Mouse (Mus musculus) midbrain, embryonic 13.5 days (tissue): Measurements from ENCODE around the gene Kat5. TPM values are rescaled to one million over a fixed set of nuclear protein-coding genes. Genes with fewer than 3 reads are reported as not detected.

Experiments used
- ATAC-seq: fragments of 200-750 bp; cut with Nextera tagmentation; 2 replicates; pipeline ENCODE4 v1.8.0; 2017; ENCODE audit warnings: mild to moderate bottlenecking, moderate TSS enrichment, moderate library complexity
- H3K27ac ChIP-seq: fragments of 300-500 bp; sonication (generic); 2 replicates; pipeline ENCODE4 v1.5.1; 2015; ENCODE audit warnings: inconsistent platforms, mild to moderate bottlenecking, moderate library complexity
- H3K27me3 ChIP-seq: fragments of 300-500 bp; sonication (generic); 2 replicates; pipeline ENCODE4 v1.6.1; 2015; ENCODE audit warnings: mild to moderate bottlenecking, inconsistent platforms
- H3K36me3 ChIP-seq: fragments of 300-500 bp; sonication (generic); 2 replicates; pipeline ENCODE4 v1.6.1; 2015; ENCODE audit warnings: mild to moderate bottlenecking, inconsistent platforms
- H3K4me1 ChIP-seq: fragments of 300-500 bp; sonication (generic); replicated peaks from 2 replicates; pipeline ENCODE4 v1.6.1; 2015; ENCODE audit warnings: inconsistent platforms
- H3K4me2 ChIP-seq: fragments of 300-500 bp; sonication (generic); replicated peaks from 2 replicates; pipeline ENCODE4 v1.6.1; 2015; ENCODE audit warnings: moderate library complexity, mild to moderate bottlenecking, inconsistent platforms
- H3K4me3 ChIP-seq: fragments of 300-500 bp; sonication (generic); replicated peaks from 2 replicates; pipeline ENCODE4 v1.5.1; 2015; ENCODE audit warnings: mild to moderate bottlenecking, inconsistent platforms
- H3K9ac ChIP-seq: fragments of 300-500 bp; sonication (generic); replicated peaks from 2 replicates; pipeline ENCODE4 v1.6.1; 2015; ENCODE audit warnings: mild to moderate bottlenecking, inconsistent platforms
- H3K9me3 ChIP-seq: fragments of 300-500 bp; sonication (generic); 2 replicates; pipeline ENCODE4 v1.6.1; 2016; ENCODE audit warnings: mild to moderate bottlenecking, inconsistent platforms
- WGBS: fragments of 180-500 bp; shearing (Covaris S2); methylation state at CpG from one replicate; pipeline ENCODE4 v1.1.7; 2015; 5-methylcytosine and 5-hydroxymethylcytosine counted together
- polyA plus RNA-seq: library from polyadenylated mRNA; unstranded; fragments of >200 nt; fragmentation: Nextera tagmentation; extraction: Ambion mirVana; gene quantifications from 2 replicates; pipeline ENCODE4 v1.2.1, GENCODE M21; 2015

Gene Kat5
- polyA plus RNA-seq, 1 experiment from 2014 or later = 89.3 TPM

GRCm38 (mm10) chr19:5641641-5642040, 31.6 kb upstream of the Kat5 start:
- Histone ChIP-seq H3K9me3 (no peaks in the 10 kb centered on the region), H3K27me3 (no peaks in the 10 kb centered on the region), H3K36me3 (peaks cover 78% of the 10 kb centered on the region), H3K4me3 (no peak overlapping the region), H3K4me1 (peaks cover 17% of the 10 kb centered on the region), H3K4me2 (no peak overlapping the region), H3K27ac (no peak overlapping the region), H3K9ac (no peak overlapping the region)
- 95% methylated on average over 8 of the region's 8 CpGs for WGBS
- ATAC-seq = no peak

- H3K4me2 ChIP-seq = no peak overlapping the region
- H3K4me3 ChIP-seq = no peak overlapping the region
- 95% methylated on average over 17 of the region's 17 CpGs for WGBS
- peaks cover 72% of the 10 kb centered on the region for H3K36me3 ChIP-seq
- H3K27me3 ChIP-seq = no peaks in the 10 kb centered on the region
- no peak overlapping the region for H3K27ac ChIP-seq
- no peak for ATAC-seq
- no peaks in the 10 kb centered on the region for H3K9me3 ChIP-seq
- no peak overlapping the region for H3K9ac ChIP-seq
- peaks cover 21% of the 10 kb centered on the region for H3K4me1 ChIP-seq
Observed at GRCm38 (mm10) chr19:5641021-5641420, 31.0 kb upstream of the Kat5 start.

GRCm38 (mm10) chr19:5640339-5640738, 30.3 kb upstream of the Kat5 start:
- peaks cover 21% of the 10 kb centered on the region for H3K4me1 ChIP-seq
- H3K9me3 ChIP-seq = no peaks in the 10 kb centered on the region
- no peak overlapping the region for H3K4me2 ChIP-seq
- 77% methylated on average over 9 of the region's 9 CpGs for WGBS
- H3K4me3 ChIP-seq = no peak overlapping the region
- no peak for ATAC-seq
- H3K9ac ChIP-seq = no peak overlapping the region
- no peak overlapping the region for H3K27ac ChIP-seq
- peaks cover 66% of the 10 kb centered on the region for H3K36me3 ChIP-seq
- H3K27me3 ChIP-seq = no peaks in the 10 kb centered on the region

- H3K9me3 ChIP-seq = no peaks in the 10 kb centered on the region
- peak overlapping the region; percentile 90; the same call in 1 of the 2 replicates for H3K27ac ChIP-seq
- peak overlapping the region; percentile 90 for H3K9ac ChIP-seq
- peaks cover 48% of the 10 kb centered on the region for H3K36me3 ChIP-seq
- no peak for ATAC-seq
- H3K4me3 ChIP-seq = peak overlapping the region; percentile 78
- H3K4me1 ChIP-seq = peaks cover 21% of the 10 kb centered on the region
- no peaks in the 10 kb centered on the region for H3K27me3 ChIP-seq
- peak overlapping the region; percentile 97 for H3K4me2 ChIP-seq
- WGBS = 93% methylated on average over 18 of the region's 18 CpGs
Observed at GRCm38 (mm10) chr19:5638416-5639005, 28.5 kb upstream of the Kat5 start.

- Histone ChIP-seq H3K9me3 (no peaks in the 10 kb centered on the region), H3K4me1 (peaks cover 21% of the 10 kb centered on the region)
- under 1% methylated on average over 66 of the region's 109 CpGs for WGBS
Observed at GRCm38 (mm10) chr19:5637069-5638047, 27.3 kb upstream of the Kat5 start, which contains the start of gene Rela. Rela (plus strand) TSS chr19:5637483.

GRCm38 (mm10) chr19:5636571-5637041, 26.6 kb upstream of the Kat5 start:
- peak; percentile 14; the same call in 1 of the 2 replicates for ATAC-seq
- Histone ChIP-seq H3K4me1 (peaks cover 21% of the 10 kb centered on the region), H3K36me3 (peaks cover 29% of the 10 kb centered on the region), H3K27me3 (no peaks in the 10 kb centered on the region), H3K9ac (peak overlapping the region; percentile 90), H3K4me2 (peak overlapping the region; percentile 97), H3K27ac (peak overlapping the region; percentile 90), H3K9me3 (no peaks in the 10 kb centered on the region), H3K4me3 (peak overlapping the region; percentile 78)
- 39% methylated on average over 12 of the region's 12 CpGs for WGBS

More at GRCm38 (mm10) chr19:5637069-5638047, 27.3 kb upstream of the Kat5 start, which contains the start of gene Rela:
- H3K4me3 ChIP-seq = peak within 1 kb of the TSS; percentile 78
- H3K36me3 ChIP-seq = peaks cover 37% of the 10 kb centered on the region
- peak within 1 kb of the TSS; percentile 97 for H3K4me2 ChIP-seq
- peak within 1 kb of the TSS; percentile 90 for H3K27ac ChIP-seq
- no peaks in the 10 kb centered on the region for H3K27me3 ChIP-seq
- peak; percentile 86 for ATAC-seq
- H3K9ac ChIP-seq = peak within 1 kb of the TSS; percentile 90

- H3K27me3 ChIP-seq = no peaks in the 10 kb centered on the region
- no peak for ATAC-seq
- no peak overlapping the region; the same call in 1 of the 2 replicates for H3K4me2 ChIP-seq
- WGBS = 81% methylated on average over 7 of the region's 7 CpGs
- H3K9ac ChIP-seq = no peak overlapping the region
- no peaks in the 10 kb centered on the region for H3K9me3 ChIP-seq
- H3K36me3 ChIP-seq = peaks cover 24% of the 10 kb centered on the region
- H3K4me1 ChIP-seq = peaks cover 21% of the 10 kb centered on the region
- H3K27ac ChIP-seq = no peak overlapping the region
- H3K4me3 ChIP-seq = no peak overlapping the region
Observed at GRCm38 (mm10) chr19:5636036-5636570, 26.1 kb upstream of the Kat5 start.

- Histone ChIP-seq H3K27ac (no peak overlapping the region), H3K9me3 (no peaks in the 10 kb centered on the region), H3K9ac (no peak overlapping the region), H3K4me1 (peaks cover 9% of the 10 kb centered on the region), H3K27me3 (no peaks in the 10 kb centered on the region), H3K4me3 (no peak overlapping the region), H3K4me2 (no peak overlapping the region), H3K36me3 (no peaks in the 10 kb centered on the region)
- no peak for ATAC-seq
- 69% methylated on average over 9 of the region's 9 CpGs for WGBS
Observed at GRCm38 (mm10) chr19:5632120-5632519, 22.1 kb upstream of the Kat5 start.

GRCm38 (mm10) chr19:5629907-5630306, 19.9 kb upstream of the Kat5 start:
- no peak for ATAC-seq
- H3K9ac ChIP-seq = no peak overlapping the region
- no peaks in the 10 kb centered on the region for H3K4me1 ChIP-seq
- H3K4me2 ChIP-seq = no peak overlapping the region
- H3K27ac ChIP-seq = no peak overlapping the region
- no peaks in the 10 kb centered on the region for H3K27me3 ChIP-seq
- H3K9me3 ChIP-seq = no peaks in the 10 kb centered on the region
- H3K4me3 ChIP-seq = no peak overlapping the region
- no peaks in the 10 kb centered on the region for H3K36me3 ChIP-seq

- no peak overlapping the region for H3K4me3 ChIP-seq
- no peaks in the 10 kb centered on the region for H3K27me3 ChIP-seq
- no peaks in the 10 kb centered on the region for H3K9me3 ChIP-seq
- no peak overlapping the region for H3K27ac ChIP-seq
- no peak overlapping the region for H3K4me2 ChIP-seq
- 87% methylated on average over 8 of the region's 8 CpGs for WGBS
- no peak overlapping the region for H3K9ac ChIP-seq
- no peaks in the 10 kb centered on the region for H3K4me1 ChIP-seq
- no peak for ATAC-seq
- no peaks in the 10 kb centered on the region for H3K36me3 ChIP-seq
Observed at GRCm38 (mm10) chr19:5625311-5625710, 15.3 kb upstream of the Kat5 start.

GRCm38 (mm10) chr19:5621884-5622283, 11.8 kb upstream of the Kat5 start:
- ATAC-seq = no peak
- H3K27me3 ChIP-seq = 0 out of 2 replicates have a peak, but pooled peaks cover 3% of the 10 kb centered on the region
- H3K27ac ChIP-seq = no peak overlapping the region

GRCm38 (mm10) chr19:5620007-5620406, 10.0 kb upstream of the Kat5 start:
- ATAC-seq = no peak
- no peak overlapping the region for H3K4me3 ChIP-seq
- no peak overlapping the region for H3K9ac ChIP-seq
- no peak overlapping the region for H3K27ac ChIP-seq
- peaks cover 10% of the 10 kb centered on the region; the same call in 1 of the 2 replicates for H3K27me3 ChIP-seq
- no peaks in the 10 kb centered on the region for H3K4me1 ChIP-seq
- WGBS = 90% methylated on average over 4 of the region's 4 CpGs
- H3K4me2 ChIP-seq = no peak overlapping the region
- H3K36me3 ChIP-seq = no peaks in the 10 kb centered on the region
- H3K9me3 ChIP-seq = no peaks in the 10 kb centered on the region

More at GRCm38 (mm10) chr19:5621884-5622283, 11.8 kb upstream of the Kat5 start:
- Histone ChIP-seq H3K9me3 (no peaks in the 10 kb centered on the region), H3K4me1 (no peaks in the 10 kb centered on the region), H3K4me2 (no peak overlapping the region), H3K9ac (no peak overlapping the region), H3K36me3 (no peaks in the 10 kb centered on the region), H3K4me3 (no peak overlapping the region)
- 87% methylated on average over 5 of the region's 5 CpGs for WGBS
